Mouse (Mus musculus) cerebellum, adult 2 months (tissue): ENCODE results near the gene Cd80. TPM values are rescaled to one million over a fixed set of nuclear protein-coding genes. Genes with fewer than 3 reads are reported as not detected.

Experiments used
- DNase-seq, 2 experiments: peaks; one replicate each; pipeline ENCODE4 v3.0.0; 2021
- H3K27ac ChIP-seq: fragments of 200-500 bp; 2 replicates; pipeline ENCODE4 v1.5.1; 2012; ENCODE audit warnings: low read length, control low read depth, inconsistent platforms; ENCODE audit not compliant: insufficient read depth
- H3K27me3 ChIP-seq: fragments of 200-500 bp; 2 replicates; pipeline ENCODE4 v1.6.1; 2012; ENCODE audit warnings: inconsistent platforms, mild to moderate bottlenecking, low read length, moderate library complexity; ENCODE audit not compliant: control insufficient read depth, insufficient read depth
- H3K4me1 ChIP-seq: fragments of 200-500 bp; 2 replicates; pipeline ENCODE4 v1.6.1; 2011; ENCODE audit warnings: low read length; ENCODE audit not compliant: control insufficient read depth, insufficient read depth
- H3K4me3 ChIP-seq: fragments of 200-500 bp; replicated peaks from 2 replicates; pipeline ENCODE3; 2011; ENCODE audit warnings: mild to moderate bottlenecking, low read depth, low read length, control low read depth; ENCODE audit not compliant: insufficient read depth
- CTCF ChIP-seq: fragments of 200-500 bp; IDR thresholded peaks from 2 replicates; pipeline ENCODE4 v1.5.1; 2011; ENCODE audit warnings: low read depth, mild to moderate bottlenecking, control low read depth, low read length, moderate library complexity, borderline replicate concordance; ENCODE audit not compliant: insufficient read depth
- POLR2A ChIP-seq: fragments of 200-500 bp; IDR thresholded peaks from 2 replicates; pipeline ENCODE4 v1.6.1; 2011; ENCODE audit warnings: low read length, control low read depth, borderline replicate concordance; ENCODE audit not compliant: insufficient read depth
- WGBS: fragments of 180-500 bp; shearing (Covaris S2); methylation state at CpG from one replicate; pipeline ENCODE4 v1.1.7; 2018; 5-methylcytosine and 5-hydroxymethylcytosine counted together
- polyA plus RNA-seq: library from polyadenylated mRNA; depleted of rRNA; stranded (reverse); fragments of >200 nt; gene quantifications from 2 replicates; pipeline ENCODE4 v1.2.3, GENCODE M21; 2012

The Cd80 gene
- polyA plus RNA-seq, 1 experiment: 0.34 TPM

DNA sequence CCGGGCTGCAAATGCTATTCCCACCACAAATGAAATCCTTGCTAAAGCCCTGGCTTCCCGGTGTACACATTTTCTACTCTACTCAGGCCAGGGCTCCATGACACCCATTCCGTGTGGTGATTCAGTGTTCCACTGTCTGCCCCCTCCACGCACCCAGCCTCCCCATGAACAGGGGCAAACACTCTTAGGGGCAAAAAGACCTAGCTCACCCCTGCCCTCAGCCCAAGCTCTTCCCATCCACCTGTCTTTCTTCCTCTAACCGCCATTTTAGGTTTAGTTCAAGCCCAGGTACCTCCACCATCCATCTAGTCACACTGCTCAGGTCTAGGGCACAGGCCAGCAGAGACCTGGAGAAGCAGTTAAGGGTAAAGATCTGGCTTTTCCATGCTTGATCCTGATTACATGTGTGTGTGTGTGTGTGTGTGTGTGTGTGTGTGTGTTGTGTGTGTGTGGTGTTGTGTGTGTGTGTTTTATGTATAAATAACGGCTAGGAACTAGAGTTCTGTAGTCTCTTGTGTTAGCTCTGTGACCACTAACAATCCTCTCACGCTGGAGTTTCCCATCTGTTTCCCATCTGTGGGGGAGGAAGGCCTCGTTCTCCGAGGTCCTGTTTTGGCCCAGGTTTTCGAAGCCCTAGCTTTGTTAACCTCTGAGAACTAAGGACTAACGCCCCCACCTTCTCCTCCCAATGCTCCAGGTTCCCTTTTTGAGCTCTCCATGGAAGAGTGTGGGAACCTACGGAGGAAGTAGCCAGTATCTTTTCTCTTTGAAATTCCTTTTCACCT is 3.7 kb upstream of the Cd80 start:
- H3K27ac ChIP-seq: peak overlapping the region; percentile 55; the same call in 1 of the 2 replicates
- WGBS: 34% methylated on average over 12 of the region's 12 CpGs
- H3K27me3 ChIP-seq: no peaks in the 10 kb centered on the region
- DNase-seq: peak in 1 of 2 experiments; percentile 36
- H3K4me3 ChIP-seq: peak overlapping the region; percentile 66
- no peaks in the 10 kb centered on the region for H3K4me1 ChIP-seq
- TF ChIP-seq POLR2A: no peak
- no peak for TF ChIP-seq CTCF

DNA sequence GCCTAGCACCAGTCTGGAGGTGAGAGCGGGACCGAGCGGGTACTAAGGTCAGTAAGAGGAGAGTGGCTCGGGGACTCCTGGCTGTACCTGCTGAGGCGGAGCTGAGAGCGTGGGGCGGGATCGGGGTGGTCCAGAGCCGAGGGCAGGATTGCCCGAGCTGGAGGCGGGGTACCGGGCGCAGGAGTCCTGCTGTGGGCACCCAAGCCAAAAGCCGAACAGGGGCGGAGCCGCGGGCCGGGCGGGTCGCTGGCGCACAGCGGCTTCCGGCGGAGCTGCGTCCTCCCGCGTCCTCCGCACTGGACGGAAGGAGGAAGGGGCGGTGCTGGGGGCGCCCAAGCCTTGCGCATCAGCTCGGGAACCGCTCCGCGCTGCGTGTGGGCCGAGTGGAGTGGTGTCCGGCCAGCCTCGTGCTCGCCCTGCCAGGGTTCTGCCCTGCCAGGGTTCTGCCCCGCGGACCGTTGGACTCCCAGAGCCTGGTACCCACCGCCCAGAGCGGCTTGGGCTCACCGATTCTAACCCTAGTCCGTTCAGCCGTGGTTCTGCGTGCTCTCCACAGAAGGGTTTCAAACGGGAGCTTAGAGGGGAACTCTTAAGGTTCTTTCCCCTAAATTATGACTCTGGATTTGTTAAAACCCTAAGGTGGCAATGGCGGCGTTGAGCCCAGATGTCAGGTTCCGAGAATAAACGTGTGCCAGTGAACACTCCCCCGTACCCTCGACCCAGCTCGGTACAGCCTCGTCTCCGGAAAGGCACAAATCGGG is 2.7 kb upstream of the Cd80 start, which contains the start of gene Adprh:
Gene Adprh (minus strand): TSS at position 262 of the 761 bp plus-strand sequence.
- TF ChIP-seq CTCF (no peak), POLR2A (peak; percentile 89)

DNA sequence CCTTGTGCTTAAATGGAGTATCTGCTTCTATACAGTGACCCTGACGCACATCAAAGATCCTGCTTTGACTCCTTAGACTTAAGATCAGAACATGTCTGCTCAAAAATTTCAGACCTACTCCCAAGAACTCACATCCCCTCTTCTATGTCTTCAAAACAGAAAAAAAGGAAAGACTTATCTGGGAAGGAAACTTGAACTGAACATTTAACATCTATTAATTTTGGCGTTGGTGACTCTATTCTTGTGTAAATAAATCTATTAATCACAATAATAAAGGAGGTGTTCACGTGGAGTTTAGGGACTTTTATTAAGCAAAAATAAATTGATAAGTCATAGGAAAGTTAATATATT is 2.2 kb upstream of the Cd80 start:
- no peak for DNase-seq
- no peaks in the 10 kb centered on the region for H3K27me3 ChIP-seq
- TF ChIP-seq POLR2A (no peak), CTCF (no peak)
- WGBS: 33% methylated on average over 3 of the region's 3 CpGs
- H3K27ac ChIP-seq: peak overlapping the region; percentile 84
- H3K4me3 ChIP-seq: peak overlapping the region; percentile 66
- no peaks in the 10 kb centered on the region for H3K4me1 ChIP-seq

More for the DNA sequence above, 2.7 kb upstream of the Cd80 start, which contains the start of gene Adprh:
- Histone ChIP-seq H3K27me3 (no peaks in the 10 kb centered on the region), H3K4me3 (peak within 1 kb of the TSS; percentile 66), H3K27ac (peak within 1 kb of the TSS; percentile 84), H3K4me1 (no peaks in the 10 kb centered on the region)
- WGBS: under 1% methylated on average over 50 of the region's 61 CpGs
- peak; percentile 93 for DNase-seq

DNA sequence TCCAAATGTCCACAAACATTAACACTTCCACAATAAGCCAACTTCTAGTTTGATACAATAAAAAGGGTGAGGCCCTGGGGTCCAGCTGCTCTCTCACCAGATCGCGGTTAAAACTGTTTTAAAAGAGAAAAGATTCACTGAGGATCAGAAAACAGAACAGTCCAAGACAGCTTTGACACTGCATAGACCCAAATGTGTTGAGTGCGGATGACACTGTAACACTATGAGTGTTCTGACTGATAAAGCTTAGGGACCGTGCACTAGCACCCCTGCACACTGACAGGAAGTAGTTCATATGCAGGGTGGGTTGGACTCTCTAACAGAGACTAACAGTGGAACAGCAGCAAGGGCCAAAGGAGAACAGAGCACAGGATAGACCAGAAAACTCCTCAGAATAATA is 1.4 kb upstream of the Cd80 start:
- WGBS: 96% methylated on average over 4 of the region's 4 CpGs

DNA sequence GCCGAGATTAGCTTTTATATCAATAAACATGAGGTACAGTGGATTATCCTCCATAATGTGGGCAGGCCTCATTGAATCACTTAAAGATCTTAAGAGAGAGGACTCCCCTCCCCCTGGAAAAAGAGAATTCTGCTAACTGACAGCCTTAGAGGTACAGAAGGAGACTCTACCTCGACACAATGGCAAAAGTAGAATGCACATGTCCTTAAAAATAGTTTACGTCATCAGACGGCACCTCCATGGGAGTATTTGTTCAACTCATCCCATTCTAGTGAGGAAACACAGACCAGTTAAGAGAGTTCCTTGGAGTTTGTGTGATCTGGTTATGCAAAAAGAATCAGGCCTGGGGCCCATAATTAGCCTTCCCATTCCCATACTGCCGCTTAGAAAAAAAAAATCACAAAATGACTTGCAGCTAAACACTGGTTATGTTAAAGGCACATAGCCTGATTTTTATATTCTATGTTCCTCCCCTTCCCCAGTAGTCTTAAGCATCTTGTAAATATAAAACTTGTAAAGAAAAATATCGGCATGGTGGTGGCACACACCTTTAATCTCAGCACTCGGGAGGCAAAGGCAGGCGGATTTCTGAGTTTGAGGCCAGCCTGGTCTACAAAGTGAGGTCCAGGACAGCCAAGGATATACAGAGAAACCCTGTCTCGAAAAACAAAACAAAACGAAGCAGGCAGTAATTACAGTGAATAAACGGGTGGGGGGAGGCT is 667 bp upstream of the Cd80 start:
- H3K4me1 ChIP-seq: no peaks in the 10 kb centered on the region
- WGBS: 82% methylated on average over 11 of the region's 11 CpGs
- H3K27ac ChIP-seq: no peak overlapping the region
- no peak for TF ChIP-seq CTCF
- no peak for TF ChIP-seq POLR2A
- H3K4me3 ChIP-seq: no peak overlapping the region
- DNase-seq: no peak
- no peaks in the 10 kb centered on the region; the same call in 1 of the 2 replicates for H3K27me3 ChIP-seq

More for the DNA sequence above, 1.4 kb upstream of the Cd80 start:
- H3K4me1 ChIP-seq: no peaks in the 10 kb centered on the region
- no peak for DNase-seq
- H3K27me3 ChIP-seq: no peaks in the 10 kb centered on the region; the same call in 1 of the 2 replicates
- no peak overlapping the region for H3K27ac ChIP-seq
- no peak overlapping the region for H3K4me3 ChIP-seq
- no peak for TF ChIP-seq POLR2A
- TF ChIP-seq CTCF: no peak

DNA sequence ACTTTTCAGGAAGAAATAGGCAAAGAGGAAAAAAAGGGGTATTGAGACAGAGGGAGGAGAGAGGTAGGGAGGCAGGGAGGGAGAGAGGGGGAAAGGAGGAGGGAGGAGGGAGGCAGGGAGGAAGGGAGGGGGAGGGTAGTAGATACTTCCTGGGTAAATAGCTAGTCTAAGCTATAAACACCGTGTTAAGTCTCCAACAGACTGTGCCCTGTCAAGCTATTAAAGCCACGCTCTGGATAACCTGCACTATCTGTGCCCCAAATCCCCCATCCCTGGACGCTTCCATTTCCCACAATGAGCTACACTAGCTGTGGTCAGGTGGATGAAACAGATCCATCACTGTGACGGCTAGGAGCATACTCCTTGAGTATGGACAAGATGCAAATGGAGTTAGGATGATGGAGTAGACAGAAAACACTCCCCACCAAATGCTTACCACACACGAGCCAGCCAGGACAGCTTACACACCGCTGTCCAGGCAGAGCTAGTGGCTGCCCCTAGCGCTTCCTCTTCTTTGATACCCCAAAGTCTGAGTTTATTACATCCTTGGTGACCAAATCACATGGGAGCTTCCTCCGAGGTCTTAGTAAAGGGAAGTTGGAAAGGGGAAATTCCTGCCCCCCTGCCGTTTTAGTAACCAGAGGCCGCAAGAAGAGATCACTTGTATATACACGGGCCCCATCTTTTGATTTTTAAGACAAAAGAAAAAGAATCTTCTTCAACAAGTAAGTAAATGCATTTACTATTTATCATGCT is 1.6 kb downstream of the Cd80 start:
- no peaks in the 10 kb centered on the region; the same call in 1 of the 2 replicates for H3K27me3 ChIP-seq
- WGBS: 62% methylated on average over 11 of the region's 11 CpGs
- TF ChIP-seq CTCF: no peak
- no peak for TF ChIP-seq POLR2A
- no peak overlapping the region for H3K4me3 ChIP-seq
- no peaks in the 10 kb centered on the region for H3K4me1 ChIP-seq
- no peak for DNase-seq
- H3K27ac ChIP-seq: no peak overlapping the region

DNA sequence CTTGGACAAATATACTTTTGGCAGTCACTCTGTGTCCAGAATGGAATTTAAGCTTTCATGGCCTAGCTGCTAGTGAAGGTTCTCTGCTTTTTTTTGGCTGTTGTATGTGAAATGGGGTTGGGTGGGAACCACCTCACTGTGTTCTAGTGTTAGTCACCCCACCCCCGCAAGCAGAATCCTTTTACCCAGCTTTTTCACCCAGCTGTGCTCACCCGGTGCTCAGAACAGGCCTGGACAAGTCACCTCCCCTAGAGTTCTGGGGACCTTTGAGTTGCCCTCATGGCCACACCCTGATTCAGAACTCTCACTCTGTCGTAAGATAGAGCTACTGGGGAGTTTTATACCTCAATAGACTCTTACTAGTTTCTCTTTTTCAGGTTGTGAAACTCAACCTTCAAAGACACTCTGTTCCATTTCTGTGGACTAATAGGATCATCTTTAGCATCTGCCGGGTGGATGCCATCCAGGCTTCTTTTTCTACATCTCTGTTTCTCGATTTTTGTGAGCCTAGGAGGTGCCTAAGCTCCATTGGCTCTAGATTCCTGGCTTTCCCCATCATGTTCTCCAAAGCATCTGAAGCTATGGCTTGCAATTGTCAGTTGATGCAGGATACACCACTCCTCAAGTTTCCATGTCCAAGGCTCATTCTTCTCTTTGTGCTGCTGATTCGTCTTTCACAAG is 3.4 kb downstream of the Cd80 start:
- DNase-seq: no peak
- H3K27me3 ChIP-seq: no peaks in the 10 kb centered on the region; the same call in 1 of the 2 replicates
- H3K4me1 ChIP-seq: no peaks in the 10 kb centered on the region
- H3K27ac ChIP-seq: no peak overlapping the region
- no peak for TF ChIP-seq CTCF
- no peak for TF ChIP-seq POLR2A
- 66% methylated on average over 6 of the region's 6 CpGs for WGBS
- no peak overlapping the region for H3K4me3 ChIP-seq
